40 mouse cellular contexts compared by ENCODE assay signal in genomic region chr9:13493746-13494145, GRCm38 (mm10). TPM values are rescaled to one million over a fixed set of nuclear protein-coding genes. Genes with fewer than 3 reads are reported as not detected.
"Had no signal": no experiment of that assay in that cellular context is flagged by ENCODE, and none has a peak within 500 bp of the region (broad histone marks: within the 10 kb centered on the region; RNA-seq: fewer than 3 reads in every experiment).

No protein-coding gene starts in this region.

- DNase-seq: cerebellum, adult 2 months; cerebellum, adult 8-10 months; cerebellum, adult 9-10 months; cerebellum, adult 9-11 months; cerebellum, postnatal 10 days; cerebellum, postnatal 14 days; cerebellum, postnatal 25 days; cerebellum, postnatal 36 days; embryo, embryonic 11 days; forebrain, postnatal 0 days; gastrocnemius, adult 2 months; gastrocnemius, postnatal 10 days; gastrocnemius, postnatal 14 days; gastrocnemius, postnatal 25 days; gastrocnemius, postnatal 36 days; heart, adult 18-20 months; heart, adult 2 months had no signal

- H3K9me3 ChIP-seq: embryonic facial prominence, embryonic 10.5 days; embryonic facial prominence, embryonic 12.5 days; embryonic facial prominence, embryonic 13.5 days; embryonic facial prominence, embryonic 15.5 days; forebrain, embryonic 10.5 days; forebrain, embryonic 12.5 days; forebrain, embryonic 13.5 days; forebrain, embryonic 15.5 days had no signal

- H3K9ac ChIP-seq: embryonic facial prominence, embryonic 12.5 days; embryonic facial prominence, embryonic 13.5 days; embryonic facial prominence, embryonic 15.5 days; forebrain, embryonic 12.5 days; forebrain, embryonic 13.5 days; forebrain, embryonic 15.5 days; forebrain, postnatal 0 days had no signal

- H3K27me3 ChIP-seq: embryonic facial prominence, embryonic 12.5 days; embryonic facial prominence, embryonic 13.5 days; embryonic facial prominence, embryonic 15.5 days; forebrain, embryonic 12.5 days; forebrain, embryonic 13.5 days; forebrain, embryonic 15.5 days had no signal

- H3K4me3 ChIP-seq: embryonic facial prominence, embryonic 10.5 days; embryonic facial prominence, embryonic 12.5 days; embryonic facial prominence, embryonic 13.5 days; embryonic facial prominence, embryonic 15.5 days; erythroblast, embryonic 14.5 days; forebrain, embryonic 10.5 days; forebrain, embryonic 12.5 days; forebrain, embryonic 13.5 days; forebrain, embryonic 15.5 days; gastrocnemius, adult 2 months; heart, adult 2 months had no signal

- ATAC-seq: forebrain, embryonic 13.5 days; forebrain, embryonic 14.5 days; forebrain, embryonic 15.5 days; forebrain, embryonic 16.5 days; forebrain, postnatal 0 days had no signal

- H3K36me3 ChIP-seq: embryonic facial prominence, embryonic 10.5 days; embryonic facial prominence, embryonic 12.5 days; embryonic facial prominence, embryonic 13.5 days; embryonic facial prominence, embryonic 15.5 days; forebrain, embryonic 10.5 days; forebrain, embryonic 12.5 days; forebrain, embryonic 15.5 days had no signal

- H3K27ac ChIP-seq: embryonic facial prominence, embryonic 10.5 days; embryonic facial prominence, embryonic 12.5 days; embryonic facial prominence, embryonic 13.5 days; embryonic facial prominence, embryonic 15.5 days; forebrain, embryonic 10.5 days; forebrain, embryonic 12.5 days; forebrain, embryonic 13.5 days; forebrain, embryonic 15.5 days; gastrocnemius, adult 2 months; heart, adult 2 months had no signal

- H3K4me2 ChIP-seq: embryonic facial prominence, embryonic 12.5 days; embryonic facial prominence, embryonic 13.5 days; embryonic facial prominence, embryonic 15.5 days; forebrain, embryonic 12.5 days; forebrain, embryonic 13.5 days; forebrain, embryonic 15.5 days had no signal

RNA-seq across cellular contexts. Expression of gene Gm17571, which starts 47.2 kb away (rescaled TPM):
- total RNA-seq: common myeloid progenitor, adult 5-6 weeks; forebrain, postnatal 0 days; gastrocnemius, adult 18-20 months; gastrocnemius, adult 2 months; gastrocnemius, adult 8-10 months; gastrocnemius, postnatal 10 days; gastrocnemius, postnatal 14 days; gastrocnemius, postnatal 25 days; gastrocnemius, postnatal 36 days; gastrocnemius, postnatal 4 days; granulocyte monocyte progenitor cell, adult 5-6 weeks; heart, adult 18-20 months; heart, adult 2 months; heart, adult 8-10 months had no signal
- polyA plus RNA-seq: cerebellum, adult 2 months; cortical plate, adult 2 months; embryonic facial prominence, embryonic 10.5 days; embryonic facial prominence, embryonic 11.5 days; embryonic facial prominence, embryonic 12.5 days; embryonic facial prominence, embryonic 13.5 days; embryonic facial prominence, embryonic 14.5 days; embryonic facial prominence, embryonic 15.5 days; erythroblast, embryonic 14.5 days; forebrain, embryonic 10.5 days; forebrain, embryonic 11.5 days; forebrain, embryonic 12.5 days; forebrain, embryonic 13.5 days; forebrain, embryonic 14.5 days; forebrain, embryonic 15.5 days; forebrain, embryonic 16.5 days; forebrain, postnatal 0 days; frontal cortex, adult 2 months; gonadal fat pad, adult 2 months; heart, adult 2 months had no signal
